Mouse (Mus musculus) megakaryocyte progenitor cell, adult 5-6 weeks (primary cell): ENCODE data around the gene Erc2. TPM values are rescaled to one million over a fixed set of nuclear protein-coding genes. Genes with fewer than 3 reads are reported as not detected.

ENCODE experiments used
- ATAC-seq: replicated peaks from 2 replicates; pipeline ENCODE4 v1.8.0; 2016; ENCODE audit warnings: mild to moderate bottlenecking, moderate TSS enrichment, inconsistent platforms; ENCODE audit not compliant: poor library complexity
- total RNA-seq, 2 experiments: library from RNA; stranded (forward) in 1 of 2; stranded (reverse) in 1 of 2; fragments of 157-497, 149-512 nt in 1 of 2; fragments of 200-1000 nt in 1 of 2; gene quantifications; 2 replicates each; pipeline versions ENCODE4 v1.2.3 to v1.2.4; 2015 to 2017

Gene Erc2
- total RNA-seq, 2 experiments from 2014 or later = not detected

GRCm38 (mm10) chr14:28051646-28052045 lies 429.4 kb downstream of the Erc2 start:
- ATAC-seq = no peak

- no peak for ATAC-seq
Observed at GRCm38 (mm10) chr14:28057159-28057884, 435.1 kb downstream of the Erc2 start.

DNA sequence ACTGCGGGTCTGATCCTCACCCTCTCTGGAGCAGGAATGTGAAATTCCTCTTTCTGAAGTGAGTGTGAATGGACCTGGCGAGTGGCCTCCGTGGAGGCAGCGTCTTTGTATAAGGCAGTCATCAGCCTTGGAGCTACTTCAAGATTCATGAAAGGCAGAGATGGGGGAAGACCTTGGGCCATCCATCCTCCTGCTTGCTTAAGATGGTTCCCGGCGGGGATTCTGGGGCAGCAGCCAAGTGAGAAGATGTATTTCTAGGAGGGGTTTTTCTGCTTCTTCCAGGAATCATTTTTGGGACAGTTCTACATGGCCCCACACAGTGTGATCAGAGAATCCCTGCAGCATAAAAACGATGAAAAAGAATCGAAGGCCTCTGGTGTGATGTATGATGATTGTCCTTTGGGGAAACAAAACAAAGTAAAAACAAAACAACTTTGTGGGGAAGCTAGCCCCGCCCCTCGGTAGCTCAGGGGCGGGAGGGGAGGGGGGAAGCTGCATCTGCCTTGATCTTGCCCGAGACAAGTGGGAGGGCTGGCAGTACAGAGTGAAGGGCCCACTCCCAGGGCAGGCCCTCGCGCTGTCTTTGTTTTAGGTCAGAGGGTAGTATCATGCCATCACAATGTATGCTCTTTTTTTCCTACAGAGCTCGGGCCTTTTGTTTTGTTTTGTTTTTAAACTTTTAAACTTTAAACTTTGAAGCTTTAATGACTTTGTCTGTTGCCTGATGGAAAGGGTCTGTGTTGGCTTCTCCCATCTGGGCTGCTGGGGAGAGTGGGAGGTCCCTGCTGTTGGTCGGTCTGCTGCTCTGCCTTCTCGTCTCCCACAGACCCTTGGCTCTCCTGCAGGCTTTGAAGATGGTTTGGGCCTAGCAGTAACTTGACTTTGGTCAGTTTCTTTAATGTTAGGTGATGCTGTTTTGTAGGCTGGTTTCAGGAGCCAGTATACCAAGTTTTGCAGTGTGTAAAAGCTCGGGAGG lies 435.9 kb downstream of the Erc2 start:
- ATAC-seq = no peak

GRCm38 (mm10) chr14:28060891-28061290 lies 438.7 kb downstream of the Erc2 start:
- no peak for ATAC-seq

DNA sequence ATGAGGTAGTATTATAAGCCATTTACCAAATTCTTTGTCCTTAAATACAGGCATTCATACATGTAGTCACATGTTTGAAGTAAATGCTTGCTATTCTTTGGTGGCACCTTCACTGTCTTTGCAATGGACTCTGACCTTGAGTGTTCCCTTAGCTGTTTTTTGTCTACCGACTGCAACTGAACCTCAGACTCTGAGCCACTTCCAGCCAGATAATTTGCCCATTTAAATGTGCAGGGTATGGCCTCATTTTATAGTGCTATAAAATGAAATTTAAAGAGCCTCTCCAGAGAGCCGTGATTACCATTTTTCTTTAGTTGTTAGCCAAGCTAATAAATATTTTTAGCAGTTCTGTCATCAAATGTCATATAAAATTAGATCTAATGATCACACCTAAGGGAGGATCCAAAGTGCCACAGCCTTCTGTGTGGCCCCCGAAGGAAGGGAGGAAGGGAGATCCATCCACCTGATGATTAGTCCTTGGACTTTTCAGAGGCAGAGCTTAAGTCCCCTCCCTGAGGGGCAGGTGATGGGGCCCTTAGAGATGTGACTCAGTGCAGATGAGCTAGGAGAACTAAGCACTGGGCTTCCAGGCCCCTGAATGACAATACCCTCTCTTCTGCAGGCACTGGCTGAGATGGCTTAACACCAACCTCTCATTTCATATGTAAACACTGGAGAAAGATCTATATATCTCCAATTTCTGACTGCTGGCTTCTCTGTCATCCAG lies 439.6 kb downstream of the Erc2 start:
- ATAC-seq = no peak

DNA sequence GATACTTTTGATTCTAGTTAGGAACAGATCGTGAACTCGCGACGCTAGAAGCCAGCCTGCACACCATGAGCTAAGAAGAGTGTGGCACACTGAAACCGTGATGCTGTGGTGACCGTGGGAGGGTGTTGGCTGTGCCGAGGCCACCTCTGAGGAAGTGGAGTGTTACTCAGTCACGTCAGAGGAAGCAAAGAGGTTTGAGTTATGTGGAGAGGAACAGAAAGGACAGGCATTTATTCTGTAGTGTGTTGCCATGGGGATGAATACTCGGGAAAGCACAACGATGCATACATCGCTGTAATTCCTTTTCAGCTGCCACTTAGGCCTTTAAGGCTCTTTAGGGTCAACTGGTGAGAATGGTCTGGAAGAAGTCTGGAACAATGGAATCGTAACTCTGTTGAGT lies 445.8 kb downstream of the Erc2 start:
- ATAC-seq = no peak

GRCm38 (mm10) chr14:28069826-28070225 lies 447.6 kb downstream of the Erc2 start:
- no peak for ATAC-seq

DNA sequence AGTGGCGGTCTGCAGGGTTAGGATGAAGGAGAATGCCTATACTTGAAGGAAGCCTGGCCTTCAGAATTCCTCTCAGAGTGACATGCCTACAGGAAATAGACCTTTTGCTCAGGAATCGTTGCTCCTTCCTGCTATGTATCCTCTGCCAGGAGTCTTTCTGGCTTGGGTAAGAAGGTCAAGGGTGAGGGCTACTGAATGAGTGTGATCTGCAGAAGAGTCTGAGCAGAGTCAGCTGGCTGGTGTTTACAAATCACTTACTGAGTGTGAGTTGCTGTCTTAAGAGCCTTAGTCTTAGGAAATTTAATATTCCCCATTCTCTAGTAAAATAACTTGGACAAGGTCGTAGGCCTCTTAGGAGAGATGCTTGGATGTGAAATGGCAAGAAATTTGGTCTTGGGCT lies 450.3 kb downstream of the Erc2 start:
- ATAC-seq = no peak

- ATAC-seq = no peak
Observed at GRCm38 (mm10) chr14:28089636-28090443, 467.6 kb downstream of the Erc2 start.

GRCm38 (mm10) chr14:28091367-28091766 lies 469.1 kb downstream of the Erc2 start:
- no peak for ATAC-seq

- ATAC-seq = no peak
Observed at GRCm38 (mm10) chr14:28093214-28093613, 471.0 kb downstream of the Erc2 start.

GRCm38 (mm10) chr14:28093913-28094312 lies 471.7 kb downstream of the Erc2 start:
- ATAC-seq = no peak

DNA sequence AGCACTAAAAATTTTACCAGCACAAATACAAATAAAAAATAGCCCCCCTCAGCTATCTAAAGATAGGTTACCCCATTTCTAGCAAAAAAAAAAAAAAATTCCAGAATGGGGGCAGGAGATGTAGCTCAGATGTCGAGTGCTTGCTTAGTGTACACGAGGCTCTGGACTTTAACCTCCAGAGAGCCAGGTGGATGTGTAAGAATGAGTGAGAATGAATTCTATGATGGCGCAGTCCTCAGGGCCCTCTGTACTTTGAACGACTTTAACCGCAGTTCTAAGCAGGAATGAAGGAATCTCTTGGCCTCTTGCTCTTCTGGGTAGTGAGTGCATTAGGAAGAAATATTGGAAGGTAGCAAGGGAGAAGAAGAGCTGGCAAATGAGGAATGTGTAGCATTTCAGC lies 476.9 kb downstream of the Erc2 start:
- no peak for ATAC-seq

DNA sequence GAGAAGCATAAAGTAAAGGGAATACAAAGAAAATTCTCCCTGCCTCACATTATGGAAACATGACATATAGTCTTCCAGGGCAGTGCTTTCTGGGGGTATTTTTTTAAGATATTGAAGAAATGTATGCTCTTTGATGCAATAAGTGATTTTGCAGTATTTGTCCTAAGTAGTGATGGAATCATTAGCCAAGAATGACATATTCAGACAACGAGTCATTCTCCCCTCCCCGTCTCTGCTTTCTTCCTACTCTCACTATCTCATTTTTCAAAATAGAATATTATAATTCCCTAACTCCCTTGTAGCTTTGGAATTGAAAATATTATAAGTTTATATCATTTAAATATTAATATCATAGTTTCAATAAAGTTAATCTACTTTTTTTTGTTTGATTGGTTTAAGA lies 490.9 kb downstream of the Erc2 start:
- ATAC-seq = no peak

DNA sequence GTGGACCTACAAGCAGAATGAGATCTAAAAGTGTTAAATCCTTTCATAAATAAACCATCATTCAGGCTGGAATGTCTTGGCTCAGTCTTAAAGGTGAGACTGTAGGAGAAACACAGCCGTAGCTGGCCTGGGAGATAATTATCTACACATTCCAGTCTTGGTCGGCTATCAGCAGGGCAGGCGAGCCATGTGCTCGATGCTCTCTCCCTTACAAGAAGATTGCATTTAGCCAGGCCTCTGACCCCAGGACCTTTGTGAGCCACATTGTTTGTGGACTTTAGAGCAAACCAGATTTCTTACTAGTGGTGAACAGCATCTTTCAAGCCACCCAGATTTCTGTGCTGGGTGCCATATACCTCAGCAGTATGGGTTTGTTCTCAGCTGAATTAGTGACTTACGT lies 498.6 kb downstream of the Erc2 start:
- ATAC-seq = no peak

DNA sequence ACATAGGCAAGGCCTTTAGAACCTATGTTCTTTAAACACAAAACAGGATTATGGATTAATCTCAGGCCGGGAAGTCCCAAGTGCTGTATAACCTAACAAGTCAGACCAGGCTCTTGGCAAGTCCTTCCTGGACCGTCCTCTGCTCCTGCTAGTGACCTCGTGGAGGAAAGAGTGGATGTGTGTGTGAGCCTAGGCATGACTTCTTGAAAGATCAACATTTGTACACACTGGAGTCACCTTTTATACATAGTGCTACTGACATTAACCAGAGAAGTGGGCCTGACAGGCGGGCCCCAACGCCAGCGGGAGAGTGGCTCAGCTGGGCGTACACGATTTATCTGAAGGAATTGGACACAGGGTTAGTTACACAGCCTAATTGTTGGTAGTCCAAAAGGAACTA lies 504.6 kb downstream of the Erc2 start:
- no peak for ATAC-seq

- no peak for ATAC-seq
Observed at GRCm38 (mm10) chr14:28128999-28129398, 506.8 kb downstream of the Erc2 start.

GRCm38 (mm10) chr14:28143998-28144397 lies 521.8 kb downstream of the Erc2 start:
- no peak for ATAC-seq

GRCm38 (mm10) chr14:28147201-28147600 lies 525.0 kb downstream of the Erc2 start:
- ATAC-seq = no peak

- ATAC-seq = no peak
Observed at GRCm38 (mm10) chr14:28150942-28151341, 528.7 kb downstream of the Erc2 start.

- ATAC-seq = no peak
Observed at GRCm38 (mm10) chr14:28155706-28156105, 533.5 kb downstream of the Erc2 start.
